Mouse (Mus musculus) colon, adult 2 months (tissue): Measurements from ENCODE around the gene Gm21822. TPM values are rescaled to one million over a fixed set of nuclear protein-coding genes. Genes with fewer than 3 reads are reported as not detected.

Experiments used
- polyA plus RNA-seq: library from polyadenylated mRNA; depleted of rRNA; stranded (reverse); fragments of >200 nt; gene quantifications from 2 replicates; pipeline ENCODE4 v1.2.3, GENCODE M21; 2012; rRNA removed

Gm21822 gene
- not detected in 2 replicates for polyA plus RNA-seq

GRCm38 (mm10) chrY:18654182-18654581 is at the start of gene Gm21822:
TSS of gene Gm21822 (plus strand) at chrY:18654482.

